Mouse (Mus musculus): ENCODE data around the gene Neto2.
"Not testable (repeated sequence)": the region's sequence is repeated elsewhere in the genome, so short reads cannot be mapped to it uniquely, and the experiment has no call there.

Gene Neto2
- long read RNA-seq, experiment 1, partial matches to known transcripts = 1 of 1 reads
- long read RNA-seq, experiment 1, other reads (novel, unspliced or antisense) = 0 of 1 reads
- long read RNA-seq, experiment 2, full-length matches to known transcripts = 3 of 3 reads
- long read RNA-seq, experiment 2, partial matches to known transcripts = 0 of 3 reads
- long read RNA-seq, experiment 2, other reads (novel, unspliced or antisense) = 0 of 3 reads

GRCm38 (mm10) chr8:85700751-85701351 is at the start of gene Neto2:
Gene Neto2 (minus strand): TSS chr8:85700924.
- intact Hi-C loops (cut with DNase I) = no loop called here

GRCm38 (mm10) chr8:85745053-85745452 is 44.3 kb upstream of the Neto2 start:
- intact Hi-C loops (cut with DNase I) = no loop called here

- intact Hi-C loops (cut with DNase I) = no loop called here
These were observed 29.8 kb upstream of the Neto2 start for GRCm38 (mm10) chr8:85730545-85730944.

DNA sequence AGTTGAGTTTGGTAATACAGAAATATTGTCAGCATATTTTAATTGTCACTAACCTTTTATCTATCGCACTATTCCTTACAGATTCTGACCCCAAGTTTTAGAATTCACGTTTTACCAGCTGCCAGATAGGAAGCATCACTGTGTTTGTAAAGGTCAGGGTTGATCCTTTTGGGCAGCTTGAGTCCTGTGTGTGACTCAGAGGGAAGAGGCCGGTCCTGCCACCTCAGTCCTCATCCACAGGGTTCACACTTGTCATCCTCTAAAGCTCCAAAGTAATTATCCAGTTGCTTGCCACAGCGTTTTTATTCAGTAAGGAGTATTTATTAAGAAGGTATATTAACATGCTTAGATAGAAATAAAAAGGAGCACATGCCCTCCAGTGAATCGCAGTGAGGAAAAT is 16.5 kb upstream of the Neto2 start:
- intact Hi-C loops (cut with DNase I) = no loop called here

DNA sequence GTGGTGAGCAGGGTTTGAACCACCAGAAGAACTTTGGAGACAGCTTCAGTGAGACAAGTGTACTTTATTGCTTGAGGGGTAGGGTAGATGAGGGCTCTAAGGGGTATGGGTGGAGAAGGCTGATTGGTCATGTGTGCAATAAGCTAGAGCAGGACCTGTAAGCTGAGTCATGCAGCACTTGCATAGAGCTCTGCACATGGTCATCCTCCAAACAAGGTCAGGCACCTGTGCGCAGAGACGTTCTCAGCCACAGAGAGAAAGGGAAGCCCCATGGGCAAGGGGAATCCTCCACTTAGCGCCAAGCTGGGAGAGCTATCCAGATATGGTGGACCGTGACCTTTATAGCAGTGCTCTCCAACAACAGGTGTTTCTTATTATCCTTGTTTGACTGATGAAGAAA is 16.0 kb upstream of the Neto2 start:
- intact Hi-C loops (cut with DNase I) = no loop called here

GRCm38 (mm10) chr8:85706988-85707387 is 6.3 kb upstream of the Neto2 start:
- intact Hi-C loops (cut with DNase I) = no loop called here

DNA sequence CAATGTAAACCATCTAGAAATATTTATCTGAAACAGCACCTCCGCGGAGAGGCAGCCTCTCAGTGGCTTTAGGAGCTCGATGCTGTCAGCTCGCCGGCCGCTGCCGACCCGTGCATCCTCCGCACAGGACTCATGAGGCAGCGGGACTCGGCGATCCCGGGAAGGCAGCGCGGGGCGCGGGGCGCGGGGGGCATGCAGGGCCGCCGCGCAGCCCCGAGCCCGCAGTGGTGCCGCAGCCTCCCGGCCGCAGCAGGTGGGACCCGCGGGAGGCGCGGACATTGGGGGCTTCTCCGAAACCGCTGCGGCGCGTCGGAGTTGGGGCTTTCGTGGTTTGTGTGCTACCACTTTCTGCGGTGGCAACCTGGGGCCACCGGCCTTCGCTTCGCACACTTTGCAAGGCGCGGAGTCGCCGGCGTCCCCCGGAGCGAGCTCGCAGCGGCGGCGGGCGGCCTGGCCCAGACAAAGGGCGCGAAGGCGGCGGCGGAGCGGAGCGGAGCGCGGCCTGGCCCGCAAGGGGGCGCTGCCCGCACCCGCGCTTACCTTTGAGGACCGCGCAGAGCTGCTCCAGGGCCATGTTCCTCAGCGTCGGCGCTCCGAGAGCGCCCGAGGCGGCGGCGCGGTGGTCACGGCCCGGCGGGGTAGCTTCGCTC is 498 bp downstream of the Neto2 start:
- intact Hi-C loops (cut with DNase I) = no loop called here

DNA sequence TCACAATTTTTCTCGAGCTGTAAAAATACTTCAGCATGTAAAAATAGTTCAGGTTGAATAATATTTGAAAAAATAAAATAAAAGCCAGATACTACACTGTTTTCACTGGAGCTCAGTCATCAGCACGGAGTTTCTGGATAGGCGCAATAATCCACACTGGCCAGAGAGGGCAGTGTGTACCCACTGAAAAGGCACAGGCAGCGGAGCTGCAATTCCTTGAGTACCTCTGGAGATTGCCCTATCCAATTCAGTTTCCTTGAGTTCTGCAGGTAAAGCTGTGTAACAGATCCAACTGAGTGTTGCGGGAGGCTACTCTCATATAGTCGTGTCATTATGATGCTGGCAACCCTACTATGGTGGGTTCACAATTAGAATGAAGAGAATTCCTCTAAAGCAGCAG is 1.7 kb downstream of the Neto2 start:
- intact Hi-C loops (cut with DNase I) = loop anchor here (2.0 kb wide), 1 partner anchor 886 kb away; no protein-coding TSS in a partner anchor

DNA sequence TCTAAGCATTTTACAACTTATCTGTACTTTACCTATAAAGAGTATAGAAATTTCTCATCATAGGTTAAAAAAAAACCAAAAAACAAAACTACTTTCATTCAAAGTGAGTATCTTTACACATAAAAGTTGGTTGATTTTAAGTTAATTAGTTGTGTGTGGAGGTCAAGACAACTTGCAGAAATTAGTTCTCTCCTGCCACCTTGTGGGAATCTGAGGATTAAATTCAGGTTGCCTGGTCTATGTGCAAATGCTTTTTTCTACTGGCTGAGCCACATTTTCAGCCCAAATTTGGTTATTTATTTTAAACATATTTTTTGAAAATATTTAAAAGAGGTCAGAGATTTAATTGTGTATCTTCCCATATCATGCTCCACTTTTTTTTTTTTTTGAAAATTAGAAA is 35.6 kb downstream of the Neto2 start:
- intact Hi-C loops (cut with DNase I) = loop anchor here (2.0 to 10.0 kb wide), 3 partner anchors 62 to 920 kb away; partner anchors contain the start of gene Abcc12

DNA sequence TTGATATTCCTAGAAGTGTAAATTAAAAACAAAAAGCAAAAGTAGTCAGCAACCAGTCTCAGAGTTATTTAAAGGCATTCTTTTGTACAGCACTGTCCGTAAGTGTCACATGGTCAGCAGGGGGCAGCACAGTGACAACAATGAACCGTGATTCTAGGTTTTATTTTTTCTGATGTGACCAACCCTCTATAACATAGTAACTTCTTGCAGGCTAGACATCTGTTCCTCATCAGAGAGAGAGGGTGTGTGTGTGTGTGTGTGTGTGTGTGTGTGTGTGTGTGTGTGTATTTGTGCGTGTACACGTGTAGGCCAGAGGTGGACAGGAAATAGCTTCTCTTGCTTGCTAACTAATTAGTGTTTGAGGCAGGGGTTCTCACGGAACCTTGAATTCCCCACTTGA is 38.7 kb downstream of the Neto2 start:
- intact Hi-C loops (cut with DNase I) = loop anchor here (10.0 kb wide), 1 partner anchor 923 kb away; the partner anchor contains the start of gene Abcc12

GRCm38 (mm10) chr8:85651201-85651600 is 49.5 kb downstream of the Neto2 start:
- intact Hi-C loops (cut with DNase I) = no loop called here

GRCm38 (mm10) chr8:85648553-85648952 is 52.2 kb downstream of the Neto2 start:
- intact Hi-C loops (cut with DNase I) = no loop called here

- intact Hi-C loops (cut with DNase I) = no loop called here
These were observed 55.6 kb downstream of the Neto2 start for GRCm38 (mm10) chr8:85644921-85645665.

DNA sequence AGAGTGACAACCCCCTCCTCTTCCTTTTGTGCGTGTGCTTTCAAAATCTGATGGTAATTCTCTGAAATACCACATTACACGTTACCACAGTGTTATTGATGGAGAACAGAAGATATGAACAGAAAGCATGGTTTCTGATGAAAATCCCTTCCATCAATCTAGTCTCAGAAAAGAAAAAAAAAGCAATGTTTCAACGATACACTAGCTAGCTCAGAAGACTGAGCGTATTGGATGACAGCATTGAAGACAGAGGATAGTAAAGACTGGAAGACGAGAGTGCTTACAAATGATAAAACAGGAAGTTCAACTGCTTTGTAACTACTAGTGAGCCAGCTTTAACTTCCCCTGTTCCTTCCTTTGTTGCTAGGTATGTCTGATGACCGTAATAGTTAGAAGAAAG is 76.3 kb downstream of the Neto2 start:
- intact Hi-C loops (cut with DNase I) = no loop called here

DNA sequence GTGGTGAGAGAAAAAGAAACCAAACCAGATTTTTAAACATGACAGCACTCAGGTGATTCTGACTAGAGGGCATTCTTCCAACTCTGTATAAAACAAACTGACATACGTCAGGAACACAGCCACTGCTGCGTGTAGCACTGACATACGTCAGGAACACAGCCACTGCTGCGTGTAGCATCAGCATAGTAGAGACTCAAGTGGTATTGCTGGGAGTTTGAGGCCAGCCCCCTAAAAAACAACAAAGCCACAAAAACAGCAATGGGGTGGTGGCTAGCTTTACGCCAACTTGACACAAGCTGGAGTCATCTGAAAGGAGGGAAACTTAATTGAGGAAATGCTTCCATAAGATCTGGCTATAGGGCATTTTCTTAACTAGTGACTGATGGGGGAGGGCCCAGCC is 77.5 kb downstream of the Neto2 start:
- intact Hi-C loops (cut with DNase I) = no loop called here

GRCm38 (mm10) chr8:85618789-85619188 is 81.9 kb downstream of the Neto2 start:
- intact Hi-C loops (cut with DNase I) = no loop called here

- intact Hi-C loops (cut with DNase I) = not testable (repeated sequence)
These were observed 83.6 kb downstream of the Neto2 start for GRCm38 (mm10) chr8:85617125-85617524.

GRCm38 (mm10) chr8:85608836-85609235 is 91.9 kb downstream of the Neto2 start:
- intact Hi-C loops (cut with DNase I) = loop anchor here (10.0 kb wide), 1 partner anchor 976 kb away; the partner anchor contains the start of gene Abcc12

DNA sequence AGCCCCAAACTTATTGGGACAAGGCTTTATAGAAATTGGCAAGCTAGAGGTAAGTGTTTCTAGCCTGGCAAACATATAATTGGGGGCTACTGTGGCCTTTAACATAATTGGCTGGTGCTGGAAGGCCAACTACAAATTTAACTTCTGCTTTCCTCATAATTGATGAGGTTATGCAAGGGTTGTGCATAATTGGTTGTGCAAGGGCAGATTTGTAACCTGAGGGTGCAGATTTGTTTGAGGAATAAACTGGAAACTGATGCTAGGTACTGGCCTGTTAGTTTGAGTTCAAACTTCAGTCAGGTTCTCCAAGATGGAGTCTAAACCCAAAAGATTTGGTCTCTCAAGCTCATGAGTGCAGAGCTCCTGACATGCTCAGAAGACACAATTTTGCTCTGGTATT is 92.9 kb downstream of the Neto2 start:
- intact Hi-C loops (cut with DNase I) = loop anchor here (10.0 kb wide), 1 partner anchor 977 kb away; the partner anchor contains the start of gene Abcc12

DNA sequence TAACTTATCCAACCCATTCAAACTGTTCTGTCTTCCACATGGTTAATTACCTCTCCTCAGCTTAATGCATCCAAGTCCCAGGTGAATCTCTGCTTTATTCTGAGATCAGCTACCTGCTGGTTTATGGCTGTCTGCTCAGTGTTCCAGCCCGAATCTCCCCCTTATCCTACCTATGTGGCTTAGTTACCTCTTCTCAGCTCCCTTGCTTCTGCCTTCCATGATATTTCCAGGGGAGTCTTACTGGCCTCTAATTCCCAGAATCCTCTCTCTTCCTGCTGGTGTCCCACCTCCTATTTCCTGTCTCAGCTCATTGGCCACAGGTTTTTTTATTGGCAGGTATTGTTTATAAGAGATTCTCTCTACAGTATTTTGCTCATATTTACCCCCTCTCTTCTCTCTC is 93.8 kb downstream of the Neto2 start:
- intact Hi-C loops (cut with DNase I) = loop anchor here (10.0 kb wide), 1 partner anchor 978 kb away; the partner anchor contains the start of gene Abcc12

DNA sequence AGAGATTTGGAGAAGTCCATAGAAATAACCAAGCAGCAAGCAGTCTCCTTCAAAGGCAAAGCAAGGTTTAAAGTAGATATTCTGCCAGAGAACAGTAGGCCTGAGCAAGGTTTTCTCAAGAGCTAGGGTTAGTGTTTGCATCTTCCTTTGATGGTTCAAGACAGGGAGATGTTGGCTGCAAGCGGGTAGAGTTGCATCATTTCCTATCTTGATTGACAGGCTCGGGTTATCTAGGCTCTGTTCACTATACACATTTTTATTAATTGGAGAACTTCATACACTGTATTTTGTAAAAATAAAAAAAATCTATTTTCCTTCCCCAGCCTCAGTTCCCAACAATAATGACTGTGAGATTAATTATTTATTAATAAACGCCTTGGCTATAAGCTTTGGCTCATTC is 94.2 kb downstream of the Neto2 start:
- intact Hi-C loops (cut with DNase I) = loop anchor here (10.0 kb wide), 1 partner anchor 978 kb away; the partner anchor contains the start of gene Abcc12

Data from adrenal gland (tissue).